Mouse (Mus musculus) ES-Bruce4 (cell line): ENCODE results near the gene Fnbp1. TPM values are rescaled to one million over a fixed set of nuclear protein-coding genes. Genes with fewer than 3 reads are reported as not detected.

Experiments
- H3K27ac ChIP-seq: 2 replicates; pipeline ENCODE4 v1.5.1; 2012; ENCODE audit warnings: low read length, inconsistent platforms; ENCODE audit not compliant: insufficient read depth
- H3K27me3 ChIP-seq: 2 replicates; pipeline ENCODE4 v1.6.1; 2012; ENCODE audit warnings: mild to moderate bottlenecking, low read length, inconsistent platforms; ENCODE audit not compliant: control insufficient read depth, poor library complexity, insufficient read depth, severe bottlenecking
- H3K36me3 ChIP-seq: 2 replicates; pipeline ENCODE4 v1.6.1; 2012; ENCODE audit warnings: inconsistent platforms, mild to moderate bottlenecking, low read length, moderate library complexity; ENCODE audit not compliant: control insufficient read depth, poor library complexity, insufficient read depth, severe bottlenecking
- H3K4me1 ChIP-seq: one replicate; pipeline ENCODE4 v1.8.1; 2011; ENCODE audit warnings: low read length; ENCODE audit not compliant: control insufficient read depth, insufficient read depth
- H3K4me3 ChIP-seq: 2 replicates; pipeline ENCODE4 v1.5.1; 2011; ENCODE audit warnings: low read depth, mild to moderate bottlenecking, low read length
- H3K9ac ChIP-seq: 2 replicates; pipeline ENCODE4 v1.6.1; 2012; ENCODE audit warnings: low read depth, mild to moderate bottlenecking, inconsistent platforms; ENCODE audit not compliant: poor library complexity, severe bottlenecking
- H3K9me3 ChIP-seq: replicated peaks from 2 replicates; pipeline ENCODE4 v1.6.1; 2012; ENCODE audit warnings: mild to moderate bottlenecking, low read length, inconsistent platforms; ENCODE audit not compliant: control insufficient read depth, poor library complexity, insufficient read depth, severe bottlenecking
- CTCF ChIP-seq: IDR thresholded peaks from one replicate; pipeline ENCODE4 v1.8.1; 2011; ENCODE audit warnings: low read depth, low read length
- EP300 ChIP-seq: IDR thresholded peaks from 2 replicates; pipeline ENCODE4 v1.6.1; 2011; ENCODE audit warnings: low read depth, low read length; ENCODE audit not compliant: insufficient read depth
- POLR2A ChIP-seq: IDR thresholded peaks from one replicate; pipeline ENCODE4 v1.8.1; 2011; ENCODE audit warnings: low read length; ENCODE audit not compliant: insufficient read depth
- polyA plus RNA-seq: library from polyadenylated mRNA; stranded (reverse); fragments of >200 nt; gene quantifications from 2 replicates; pipeline ENCODE4 v1.2.4, GENCODE M21; 2011; ENCODE audit warnings: low read depth; ENCODE audit not compliant: missing spikeins, insufficient read depth, insufficient read length

Gene Fnbp1
- polyA plus RNA-seq, 1 experiment = 77.7 TPM

GRCm38 (mm10) chr2:31092939-31093338, 48.9 kb downstream of the Fnbp1 start:
- H3K9me3 ChIP-seq = no peaks in the 10 kb centered on the region
- H3K27ac ChIP-seq = no peak overlapping the region
- H3K4me1 ChIP-seq = peaks cover 26% of the 10 kb centered on the region
- no peak overlapping the region for H3K9ac ChIP-seq
- H3K4me3 ChIP-seq = no peak overlapping the region
- no peaks in the 10 kb centered on the region for H3K36me3 ChIP-seq
- TF ChIP-seq POLR2A (no peak), CTCF (no peak), EP300 (no peak)
- no peaks in the 10 kb centered on the region for H3K27me3 ChIP-seq

DNA sequence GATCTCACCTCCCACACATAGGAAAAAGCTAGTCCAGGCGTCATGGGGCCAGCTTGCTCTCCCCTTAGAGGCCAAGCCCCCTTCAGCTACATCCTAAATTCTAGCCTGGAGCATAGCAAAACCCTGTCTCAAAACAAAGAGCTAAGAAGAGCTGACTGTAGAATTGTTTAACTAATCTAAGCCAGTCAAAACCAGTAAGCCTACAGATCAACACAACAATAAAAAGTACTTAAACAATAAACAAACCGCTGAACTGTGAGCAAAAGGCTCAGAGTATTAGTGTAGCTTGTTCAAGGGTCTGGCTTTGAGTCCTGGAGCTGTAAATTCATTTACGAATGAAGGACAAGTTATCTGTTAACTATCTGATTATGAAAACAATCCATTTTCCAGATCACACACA, 50.6 kb downstream of the Fnbp1 start:
- Histone ChIP-seq H3K27me3 (no peaks in the 10 kb centered on the region), H3K9ac (no peak overlapping the region), H3K4me3 (no peak overlapping the region), H3K4me1 (peaks cover 30% of the 10 kb centered on the region), H3K9me3 (no peaks in the 10 kb centered on the region), H3K36me3 (no peaks in the 10 kb centered on the region), H3K27ac (peak overlapping the region; percentile 86)
- TF ChIP-seq EP300 (peak; percentile 67; the same call in 1 of the 2 replicates), POLR2A (no peak), CTCF (no peak)

GRCm38 (mm10) chr2:31089607-31090006, 52.2 kb downstream of the Fnbp1 start:
- Histone ChIP-seq H3K36me3 (no peaks in the 10 kb centered on the region), H3K9ac (no peak overlapping the region), H3K4me3 (no peak overlapping the region), H3K27me3 (no peaks in the 10 kb centered on the region), H3K4me1 (peaks cover 27% of the 10 kb centered on the region), H3K27ac (no peak overlapping the region), H3K9me3 (no peaks in the 10 kb centered on the region)
- TF ChIP-seq CTCF (no peak), POLR2A (no peak), EP300 (no peak)

- Histone ChIP-seq H3K9ac (no peak overlapping the region), H3K4me3 (no peak overlapping the region), H3K9me3 (peaks cover 5% of the 10 kb centered on the region; the same call in 1 of the 2 replicates), H3K4me1 (peaks cover 24% of the 10 kb centered on the region), H3K27me3 (no peaks in the 10 kb centered on the region), H3K36me3 (no peaks in the 10 kb centered on the region), H3K27ac (peak overlapping the region; percentile 6; the same call in 1 of the 2 replicates)
- TF ChIP-seq POLR2A (no peak), EP300 (no peak), CTCF (no peak)
Measured at GRCm38 (mm10) chr2:31088871-31089270, 52.9 kb downstream of the Fnbp1 start.

- Histone ChIP-seq H3K36me3 (no peaks in the 10 kb centered on the region), H3K4me3 (no peak overlapping the region; the same call in 1 of the 2 replicates), H3K27me3 (no peaks in the 10 kb centered on the region), H3K4me1 (peaks cover 25% of the 10 kb centered on the region), H3K9ac (no peak overlapping the region), H3K9me3 (peaks cover 5% of the 10 kb centered on the region; the same call in 1 of the 2 replicates), H3K27ac (peak overlapping the region; percentile 89)
- TF ChIP-seq POLR2A (no peak), EP300 (peak; percentile 93), CTCF (no peak)
Measured at GRCm38 (mm10) chr2:31087663-31088661, 53.8 kb downstream of the Fnbp1 start.

- peak overlapping the region; percentile 89 for H3K27ac ChIP-seq
- no peaks in the 10 kb centered on the region for H3K27me3 ChIP-seq
- H3K4me3 ChIP-seq = no peak overlapping the region
- H3K9me3 ChIP-seq = peaks cover 5% of the 10 kb centered on the region; the same call in 1 of the 2 replicates
- TF ChIP-seq EP300 (no peak), CTCF (no peak), POLR2A (no peak)
- peaks cover 25% of the 10 kb centered on the region for H3K4me1 ChIP-seq
- peak overlapping the region; percentile 13; the same call in 1 of the 2 replicates for H3K9ac ChIP-seq
- no peaks in the 10 kb centered on the region for H3K36me3 ChIP-seq
Measured at GRCm38 (mm10) chr2:31087085-31087484, 54.7 kb downstream of the Fnbp1 start.
